Mouse (Mus musculus): Measurements from ENCODE around the gene Rnf215. TPM values are rescaled to one million over a fixed set of nuclear protein-coding genes. Genes with fewer than 3 reads are reported as not detected.
"Not testable (repeated sequence)": the region's sequence is repeated elsewhere in the genome, so short reads cannot be mapped to it uniquely, and the experiment has no call there.

Rnf215 gene
- polyA plus RNA-seq, 1 experiment from 2014 or later = 46.4 TPM

GRCm38 (mm10) chr11:4115407-4115806 lies 19.6 kb upstream of the Rnf215 start:
- no peak for ATAC-seq (ENCODE audit: low FRiP score, low read depth)
- WGBS = 94% methylated on average over 4 of the region's 4 CpGs
- H3K36me3 ChIP-seq = peaks cover 1% of the 10 kb centered on the region; the same call in 1 of the 2 replicates
- peaks cover 33% of the 10 kb centered on the region for H3K4me1 ChIP-seq (replicated peaks)
- no peaks in the 10 kb centered on the region for H3K9me3 ChIP-seq
- H3K27ac ChIP-seq (replicated peaks) = no peak overlapping the region
- H3K27me3 ChIP-seq = no peaks in the 10 kb centered on the region
- no peak overlapping the region for H3K4me2 ChIP-seq
- H3K9ac ChIP-seq = no peak overlapping the region
- H3K4me3 ChIP-seq = no peak overlapping the region

GRCm38 (mm10) chr11:4116458-4117141 lies 18.4 kb upstream of the Rnf215 start:
- no peak overlapping the region for H3K27ac ChIP-seq (replicated peaks)
- 52% methylated on average over 11 of the region's 11 CpGs for WGBS
- peaks cover 33% of the 10 kb centered on the region for H3K4me1 ChIP-seq (replicated peaks)
- no peak overlapping the region for H3K4me3 ChIP-seq
- peak overlapping the region; percentile 98 for H3K4me2 ChIP-seq
- H3K36me3 ChIP-seq = no peaks in the 10 kb centered on the region
- H3K27me3 ChIP-seq = no peaks in the 10 kb centered on the region
- no peak for ATAC-seq (ENCODE audit: low FRiP score, low read depth)
- H3K9ac ChIP-seq = no peak overlapping the region
- no peaks in the 10 kb centered on the region for H3K9me3 ChIP-seq

GRCm38 (mm10) chr11:4117372-4118071 lies 17.5 kb upstream of the Rnf215 start:
- Histone ChIP-seq H3K4me1 (replicated peaks) (peaks cover 33% of the 10 kb centered on the region), H3K9me3 (no peaks in the 10 kb centered on the region), H3K4me3 (peak overlapping the region; percentile 74), H3K4me2 (peak overlapping the region; percentile 98), H3K27ac (replicated peaks) (peak overlapping the region; percentile 83), H3K27me3 (no peaks in the 10 kb centered on the region), H3K9ac (peak overlapping the region; percentile 81), H3K36me3 (no peaks in the 10 kb centered on the region)
- 0 out of 2 replicates have a peak, but pooled peaks have one; percentile 7 for ATAC-seq (ENCODE audit: low FRiP score, low read depth)
- 20% methylated on average over 3 of the region's 3 CpGs for WGBS

GRCm38 (mm10) chr11:4118081-4118921 lies 16.7 kb upstream of the Rnf215 start:
- H3K4me1 ChIP-seq (replicated peaks) = peaks cover 33% of the 10 kb centered on the region
- H3K4me2 ChIP-seq = peak overlapping the region; percentile 98
- ATAC-seq (ENCODE audit: low FRiP score, low read depth) = peak; percentile 67
- WGBS = 2% methylated on average over 40 of the region's 41 CpGs
- H3K27me3 ChIP-seq = no peaks in the 10 kb centered on the region
- peak overlapping the region; percentile 81 for H3K9ac ChIP-seq
- H3K4me3 ChIP-seq = peak overlapping the region; percentile 74
- peak overlapping the region; percentile 83 for H3K27ac ChIP-seq (replicated peaks)
- no peaks in the 10 kb centered on the region for H3K36me3 ChIP-seq
- no peaks in the 10 kb centered on the region for H3K9me3 ChIP-seq

- no peak overlapping the region for H3K27ac ChIP-seq (replicated peaks)
- no peaks in the 10 kb centered on the region for H3K36me3 ChIP-seq
- H3K9me3 ChIP-seq = no peaks in the 10 kb centered on the region
- no peak overlapping the region for H3K9ac ChIP-seq
- 76% methylated on average over 5 of the region's 5 CpGs for WGBS
- ATAC-seq (ENCODE audit: low FRiP score, low read depth) = no peak
- no peak overlapping the region for H3K4me3 ChIP-seq
- no peak overlapping the region for H3K4me2 ChIP-seq
- H3K27me3 ChIP-seq = no peaks in the 10 kb centered on the region
- peaks cover 33% of the 10 kb centered on the region for H3K4me1 ChIP-seq (replicated peaks)
Observed at GRCm38 (mm10) chr11:4119635-4120034, 15.4 kb upstream of the Rnf215 start.

- Histone ChIP-seq H3K4me2 (no peak overlapping the region), H3K9me3 (no peaks in the 10 kb centered on the region), H3K27me3 (no peaks in the 10 kb centered on the region), H3K36me3 (no peaks in the 10 kb centered on the region), H3K4me1 (replicated peaks) (peaks cover 25% of the 10 kb centered on the region), H3K4me3 (no peak overlapping the region), H3K27ac (replicated peaks) (no peak overlapping the region), H3K9ac (no peak overlapping the region)
- ATAC-seq (ENCODE audit: low FRiP score, low read depth) = no peak
- 94% methylated on average over 3 of the region's 3 CpGs for WGBS
Observed at GRCm38 (mm10) chr11:4121691-4122090, 13.3 kb upstream of the Rnf215 start.

- WGBS = 81% methylated on average over 5 of the region's 5 CpGs
- H3K27ac ChIP-seq (replicated peaks) = no peak overlapping the region
- peaks cover 19% of the 10 kb centered on the region for H3K4me1 ChIP-seq (replicated peaks)
- H3K9me3 ChIP-seq = no peaks in the 10 kb centered on the region
- ATAC-seq (ENCODE audit: low FRiP score, low read depth) = no peak
- H3K27me3 ChIP-seq = no peaks in the 10 kb centered on the region
- no peak overlapping the region for H3K4me2 ChIP-seq
- H3K4me3 ChIP-seq = no peak overlapping the region
- no peak overlapping the region for H3K9ac ChIP-seq
- no peaks in the 10 kb centered on the region for H3K36me3 ChIP-seq
Observed at GRCm38 (mm10) chr11:4122226-4122625, 12.8 kb upstream of the Rnf215 start.

GRCm38 (mm10) chr11:4122742-4123579 lies 12.0 kb upstream of the Rnf215 start, which contains the start of gene Sec14l2:
Gene Sec14l2, minus strand, starts transcription at chr11:4123415.
- Histone ChIP-seq H3K36me3 (no peaks in the 10 kb centered on the region), H3K9ac (no peak within 1 kb of the TSS), H3K4me2 (no peak within 1 kb of the TSS), H3K27ac (replicated peaks) (no peak within 1 kb of the TSS), H3K4me3 (no peak within 1 kb of the TSS), H3K4me1 (replicated peaks) (peaks cover 12% of the 10 kb centered on the region), H3K27me3 (no peaks in the 10 kb centered on the region), H3K9me3 (no peaks in the 10 kb centered on the region)
- 81% methylated on average over 10 of the region's 10 CpGs for WGBS
- no peak for ATAC-seq (ENCODE audit: low FRiP score, low read depth)

GRCm38 (mm10) chr11:4123922-4124321 lies 11.1 kb upstream of the Rnf215 start:
- Histone ChIP-seq H3K4me2 (no peak overlapping the region), H3K4me1 (replicated peaks) (peaks cover 2% of the 10 kb centered on the region), H3K27me3 (no peaks in the 10 kb centered on the region), H3K9ac (no peak overlapping the region), H3K4me3 (no peak overlapping the region), H3K36me3 (no peaks in the 10 kb centered on the region), H3K27ac (replicated peaks) (no peak overlapping the region), H3K9me3 (no peaks in the 10 kb centered on the region)
- WGBS = 68% methylated on average over 5 of the region's 5 CpGs
- no peak for ATAC-seq (ENCODE audit: low FRiP score, low read depth)

GRCm38 (mm10) chr11:4127059-4127458 lies 7.9 kb upstream of the Rnf215 start:
- H3K4me3 ChIP-seq = no peak overlapping the region
- no peaks in the 10 kb centered on the region for H3K36me3 ChIP-seq
- H3K4me2 ChIP-seq = no peak overlapping the region
- H3K9me3 ChIP-seq = no peaks in the 10 kb centered on the region
- no peaks in the 10 kb centered on the region for H3K4me1 ChIP-seq (replicated peaks)
- no peak overlapping the region for H3K9ac ChIP-seq
- H3K27ac ChIP-seq (replicated peaks) = no peak overlapping the region
- 95% methylated on average over 1 of the region's 1 CpGs for WGBS
- no peaks in the 10 kb centered on the region for H3K27me3 ChIP-seq
- ATAC-seq (ENCODE audit: low FRiP score, low read depth) = no peak

- not testable (repeated sequence) for H3K9ac ChIP-seq; H3K27ac ChIP-seq (replicated peaks); ATAC-seq (ENCODE audit: low FRiP score, low read depth); H3K4me2 ChIP-seq; H3K4me1 ChIP-seq (replicated peaks); H3K4me3 ChIP-seq; H3K27me3 ChIP-seq; H3K36me3 ChIP-seq; H3K9me3 ChIP-seq
- 95% methylated on average over 4 of the region's 4 CpGs for WGBS
Observed at GRCm38 (mm10) chr11:4128461-4128860, 6.5 kb upstream of the Rnf215 start.
